Mouse (Mus musculus) embryonic facial prominence, embryonic 11.5 days (tissue): ENCODE results near the gene Psme3. TPM values are rescaled to one million over a fixed set of nuclear protein-coding genes. Genes with fewer than 3 reads are reported as not detected.

Experiments used
- ATAC-seq: fragments of 200-750 bp; cut with Nextera tagmentation; replicated peaks from 2 replicates; pipeline ENCODE4 v1.8.0; 2017; ENCODE audit warnings: low read depth; ENCODE audit not compliant: insufficient number of reproducible peaks, low FRiP score, low TSS enrichment
- DNase-seq: peaks from one replicate; pipeline ENCODE4 v3.0.0-alpha.2; 2015; ENCODE audit warnings: low spot score
- H3K27ac ChIP-seq: fragments of 300-500 bp; sonication (generic); replicated peaks from 2 replicates; pipeline ENCODE4 v1.5.1; 2014; ENCODE audit warnings: mild to moderate bottlenecking, low read depth, low read length, control low read depth
- H3K27me3 ChIP-seq: fragments of 300-500 bp; sonication (generic); 2 replicates; pipeline ENCODE4 v1.6.1; 2014; ENCODE audit warnings: mild to moderate bottlenecking, low read length, moderate library complexity, mixed read lengths; ENCODE audit not compliant: control insufficient read depth, insufficient read depth
- H3K36me3 ChIP-seq: fragments of 300-500 bp; sonication (generic); replicated peaks from 2 replicates; pipeline ENCODE4 v1.6.1; 2014; ENCODE audit warnings: low read depth, mild to moderate bottlenecking, low read length, moderate library complexity, mixed read lengths; ENCODE audit not compliant: control insufficient read depth, insufficient read depth
- H3K4me1 ChIP-seq: fragments of 300-500 bp; sonication (generic); 2 replicates; pipeline ENCODE4 v1.6.1; 2014; ENCODE audit warnings: low read length, mixed read lengths; ENCODE audit not compliant: control insufficient read depth, insufficient read depth
- H3K4me2 ChIP-seq: fragments of 300-500 bp; sonication (generic); 2 replicates; pipeline ENCODE4 v1.6.1; 2014; ENCODE audit warnings: low read depth, mild to moderate bottlenecking, control low read depth, low read length, moderate library complexity
- H3K4me3 ChIP-seq: fragments of 300-500 bp; sonication (generic); 2 replicates; pipeline ENCODE4 v1.5.1; 2014; ENCODE audit warnings: low read depth, low read length, control low read depth
- H3K9ac ChIP-seq: fragments of 300-500 bp; sonication (generic); replicated peaks from 2 replicates; pipeline ENCODE4 v1.6.1; 2014; ENCODE audit warnings: mild to moderate bottlenecking, control low read depth, low read length
- H3K9me3 ChIP-seq: fragments of 300-500 bp; sonication (generic); replicated peaks from 2 replicates; pipeline ENCODE4 v1.6.1; 2016; ENCODE audit warnings: mild to moderate bottlenecking, low read length, inconsistent platforms, mixed read lengths; ENCODE audit not compliant: control insufficient read depth
- WGBS: fragments of 180-500 bp; shearing (Covaris S2); extraction: QIAGEN DNeasy Blood & Tissue Kit; methylation state at CpG from one replicate; pipeline ENCODE4 v1.1.7; 2014; 5-methylcytosine and 5-hydroxymethylcytosine counted together
- polyA plus RNA-seq: library from polyadenylated mRNA; unstranded; fragments of >200 nt; fragmentation: Nextera tagmentation; extraction: Ambion mirVana; gene quantifications from 2 replicates; pipeline ENCODE4 v1.2.1, GENCODE M21; 2014

The Psme3 gene
- polyA plus RNA-seq, 1 experiment from 2014 or later, result 150 TPM

GRCm38 (mm10) chr11:101300881-101301280 lies 15.1 kb upstream of the Psme3 start:
- no peaks in the 10 kb centered on the region for H3K9me3 ChIP-seq
- H3K27me3 ChIP-seq, result no peaks in the 10 kb centered on the region
- no peak for DNase-seq
- peaks cover 3% of the 10 kb centered on the region; the same call in 1 of the 2 replicates for H3K4me1 ChIP-seq
- no peak overlapping the region for H3K9ac ChIP-seq
- peak overlapping the region; percentile 91 for H3K4me2 ChIP-seq
- H3K4me3 ChIP-seq, result no peak overlapping the region
- WGBS, result 62% methylated on average over 7 of the region's 7 CpGs
- no peaks in the 10 kb centered on the region for H3K36me3 ChIP-seq
- no peak for ATAC-seq
- no peak overlapping the region for H3K27ac ChIP-seq

GRCm38 (mm10) chr11:101301299-101302003 lies 14.6 kb upstream of the Psme3 start:
- Histone ChIP-seq H3K4me1 (peaks cover 3% of the 10 kb centered on the region; the same call in 1 of the 2 replicates), H3K27me3 (no peaks in the 10 kb centered on the region), H3K27ac (no peak overlapping the region), H3K36me3 (no peaks in the 10 kb centered on the region), H3K4me2 (peak overlapping the region; percentile 91), H3K4me3 (peak overlapping the region; percentile 57), H3K9ac (peak overlapping the region; percentile 57), H3K9me3 (no peaks in the 10 kb centered on the region)
- ATAC-seq (0 out of 2 replicates have a peak, but pooled peaks have one; percentile 18), DNase-seq (no peak)
- WGBS, result 14% methylated on average over 26 of the region's 26 CpGs

- DNase-seq (peak; percentile 97), ATAC-seq (peak; percentile 90)
- Histone ChIP-seq H3K27ac (no peak within 1 kb of the TSS), H3K27me3 (no peaks in the 10 kb centered on the region), H3K4me3 (peak within 1 kb of the TSS; percentile 57), H3K9ac (peak within 1 kb of the TSS; percentile 57), H3K36me3 (no peaks in the 10 kb centered on the region), H3K4me2 (peak within 1 kb of the TSS; percentile 91), H3K9me3 (no peaks in the 10 kb centered on the region), H3K4me1 (peaks cover 3% of the 10 kb centered on the region; the same call in 1 of the 2 replicates)
- 6% methylated on average over 39 of the region's 39 CpGs for WGBS
These were observed 13.8 kb upstream of the Psme3 start, which contains the start of gene Becn1 for GRCm38 (mm10) chr11:101302004-101302798. Gene Becn1 (minus strand): TSS chr11:101302286.

- Histone ChIP-seq H3K27ac (no peak overlapping the region), H3K9me3 (no peaks in the 10 kb centered on the region), H3K9ac (no peak overlapping the region), H3K36me3 (no peaks in the 10 kb centered on the region), H3K4me1 (no peaks in the 10 kb centered on the region), H3K27me3 (no peaks in the 10 kb centered on the region), H3K4me3 (no peak overlapping the region), H3K4me2 (no peak overlapping the region)
- no peak for ATAC-seq
- no peak for DNase-seq
- 40% methylated on average over 5 of the region's 5 CpGs for WGBS
These were observed 8.3 kb upstream of the Psme3 start for GRCm38 (mm10) chr11:101307744-101308143.

- 90% methylated on average over 3 of the region's 3 CpGs for WGBS
- ATAC-seq, result no peak
- H3K4me2 ChIP-seq, result no peak overlapping the region
- no peak overlapping the region for H3K9ac ChIP-seq
- H3K36me3 ChIP-seq, result no peaks in the 10 kb centered on the region
- no peaks in the 10 kb centered on the region for H3K9me3 ChIP-seq
- H3K4me3 ChIP-seq, result no peak overlapping the region
- H3K27ac ChIP-seq, result no peak overlapping the region
- DNase-seq, result no peak
- no peaks in the 10 kb centered on the region for H3K27me3 ChIP-seq
- no peaks in the 10 kb centered on the region for H3K4me1 ChIP-seq
These were observed 4.9 kb upstream of the Psme3 start for GRCm38 (mm10) chr11:101311083-101311482.

- 75% methylated on average over 3 of the region's 3 CpGs for whole genome bisulfite sequencing
These were observed 3.9 kb upstream of the Psme3 start for GRCm38 (mm10) chr11:101312150-101312549.

GRCm38 (mm10) chr11:101314567-101314966 lies 1.4 kb upstream of the Psme3 start:
- H3K4me2 ChIP-seq, result no peak overlapping the region
- 94% methylated on average over 1 of the region's 1 CpGs for whole genome bisulfite sequencing
- no peaks in the 10 kb centered on the region for H3K27me3 ChIP-seq
- no peak overlapping the region for H3K9ac ChIP-seq
- H3K4me3 ChIP-seq, result no peak overlapping the region
- no peaks in the 10 kb centered on the region for H3K9me3 ChIP-seq
- H3K27ac ChIP-seq, result no peak overlapping the region
- no peaks in the 10 kb centered on the region for H3K4me1 ChIP-seq
- no peak for ATAC-seq
- H3K36me3 ChIP-seq, result peaks cover 3% of the 10 kb centered on the region
- no peak for DNase-seq

More at GRCm38 (mm10) chr11:101312150-101312549, 3.9 kb upstream of the Psme3 start:
- no peak for DNase-seq
- Histone ChIP-seq H3K27ac (no peak overlapping the region), H3K4me2 (no peak overlapping the region), H3K36me3 (no peaks in the 10 kb centered on the region), H3K27me3 (no peaks in the 10 kb centered on the region), H3K9me3 (no peaks in the 10 kb centered on the region), H3K4me1 (no peaks in the 10 kb centered on the region), H3K9ac (no peak overlapping the region), H3K4me3 (no peak overlapping the region)
- ATAC-seq, result no peak
